Mouse (Mus musculus): ENCODE data around the gene Sdc4.

DNA sequence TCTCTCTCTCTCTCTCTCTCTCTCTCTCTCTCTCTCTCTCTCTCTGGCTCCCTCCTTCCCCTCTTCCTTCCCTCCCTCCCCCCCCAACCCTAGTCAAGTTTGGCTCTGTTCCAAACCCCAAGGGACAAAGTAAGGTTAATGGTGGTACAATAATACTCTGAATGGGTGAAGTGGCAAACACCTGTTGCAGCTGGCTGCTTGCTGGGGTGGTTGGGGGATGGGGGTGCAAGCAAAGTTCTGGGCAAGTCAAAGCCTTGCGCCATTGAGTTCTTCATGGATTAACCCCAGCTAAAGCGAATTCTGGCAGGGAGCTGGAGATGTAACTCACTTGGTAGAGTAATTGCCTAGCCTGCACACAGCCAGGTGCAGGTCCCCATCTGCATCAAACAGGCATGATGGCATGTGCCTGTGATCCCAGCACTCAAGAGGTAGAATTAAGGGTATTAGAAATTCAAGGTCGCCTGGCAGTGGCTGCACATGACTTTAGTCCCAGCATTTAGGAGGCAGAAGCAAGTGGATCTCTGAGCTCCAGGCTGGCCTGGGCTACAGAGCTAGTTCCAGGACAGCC, 25.3 kb downstream of the Sdc4 start:
- no peak for TF ChIP-seq POLR2A (IDR thresholded peaks at IDR 0.05; ENCODE audit: borderline replicate concordance, low read depth, low read length)
- no peak for TF ChIP-seq CTCF (IDR thresholded peaks at IDR 0.05; ENCODE audit: low read depth, low read length)
